ENCODE assay signal across 14 mouse cellular contexts in genomic region chr11:53839147-53839546, GRCm38 (mm10). TPM values are rescaled to one million over a fixed set of nuclear protein-coding genes. Genes with fewer than 3 reads are reported as not detected.
DNase-seq lines count a peak whose midpoint lies in the region; ATAC-seq and TF ChIP-seq lines count a peak whose summit lies in the region.
"Had no signal": no experiment of that assay in that cellular context is flagged by ENCODE, and none has a peak within 500 bp of the region (broad histone marks: within the 10 kb centered on the region; RNA-seq: fewer than 3 reads in every experiment).

No protein-coding gene starts in this region.

- no peak overlapping the region for H3K4me3 ChIP-seq in lung, embryonic 15.5 days
- H3K4me3 ChIP-seq in spleen, adult 2 months (ENCODE audit: extremely low read depth, insufficient read depth, insufficient read length) = no peak overlapping the region
- H3K4me3 ChIP-seq in midbrain, embryonic 15.5 days = no peak overlapping the region
- H3K4me3 ChIP-seq: embryonic facial prominence, embryonic 13.5 days; layer of hippocampus, adult 2 months had no signal

- no peak for ATAC-seq in lung, embryonic 15.5 days (ENCODE audit: borderline replicate concordance, extremely low read depth, low FRiP score, low TSS enrichment)
- peak; percentile 40; the same call in 1 of the 2 replicates for ATAC-seq in granulocyte monocyte progenitor cell, adult 5-6 weeks (replicated peaks; ENCODE audit: poor library complexity, severe bottlenecking)
- no peak for ATAC-seq in midbrain, embryonic 15.5 days (replicated peaks)
- ATAC-seq: forebrain, embryonic 16.5 days; hindbrain, embryonic 16.5 days had no signal

- WGBS in lung, embryonic 15.5 days = 57% methylated on average over 6 of the region's 6 CpGs
- 23% methylated on average over 6 of the region's 6 CpGs for WGBS in spleen, adult 2 months
- 86% methylated on average over 6 of the region's 6 CpGs for WGBS in midbrain, embryonic 15.5 days

- H3K27me3 ChIP-seq in lung, embryonic 15.5 days = no peaks in the 10 kb centered on the region
- H3K27me3 ChIP-seq in spleen, adult 2 months (ENCODE audit: control insufficient read depth, insufficient read depth, low read length) = no peaks in the 10 kb centered on the region
- no peaks in the 10 kb centered on the region for H3K27me3 ChIP-seq in midbrain, embryonic 15.5 days (replicated peaks)
- H3K27me3 ChIP-seq: embryonic facial prominence, embryonic 13.5 days had no signal

- H3K9ac ChIP-seq in lung, embryonic 15.5 days = no peak overlapping the region
- H3K9ac ChIP-seq in midbrain, embryonic 15.5 days = no peak overlapping the region
- H3K9ac ChIP-seq: embryonic facial prominence, embryonic 13.5 days had no signal

- DNase-seq in lung, postnatal 36 days = no peak
- peak in 1 of 2 experiments; percentile 49 for DNase-seq in spleen, adult 2 months (ENCODE audit: low read depth in 1 of 2, low spot score in 2 of 2)
- peak; percentile 67 for DNase-seq in thymus, postnatal 4 days
- no peak for DNase-seq in adrenal gland, postnatal 14 days
- no peak for DNase-seq in layer of hippocampus, adult 9-10 months (ENCODE audit: low spot score)
- DNase-seq: cerebellum, adult 11 months had no signal

- H3K27ac ChIP-seq in lung, embryonic 15.5 days = 0 out of 2 replicates have a peak overlapping the region, but pooled peaks have one; percentile 10
- H3K27ac ChIP-seq in spleen, adult 2 months (ENCODE audit: insufficient read depth, low read length) = peak overlapping the region; percentile 56
- no peak overlapping the region for H3K27ac ChIP-seq in midbrain, embryonic 15.5 days
- H3K27ac ChIP-seq: embryonic facial prominence, embryonic 13.5 days; layer of hippocampus, adult 2 months had no signal

- peak; percentile 45; the same call in 1 of the 2 replicates for TF ChIP-seq CTCF in spleen, adult 2 months (IDR thresholded peaks at IDR 0.05; ENCODE audit: extremely low read depth, insufficient read depth, insufficient read length, insufficient replicate concordance)

- peaks cover 12% of the 10 kb centered on the region; the same call in 1 of the 2 replicates for H3K4me1 ChIP-seq in lung, embryonic 15.5 days
- peaks cover 19% of the 10 kb centered on the region; the same call in 1 of the 2 replicates for H3K4me1 ChIP-seq in spleen, adult 2 months (ENCODE audit: control insufficient read depth, insufficient read depth, insufficient read length)
- H3K4me1 ChIP-seq in midbrain, embryonic 15.5 days = no peaks in the 10 kb centered on the region

- TF ChIP-seq POLR2A in spleen, adult 2 months (IDR thresholded peaks at IDR 0.05; ENCODE audit: low read depth, low read length) = no peak

- no peak overlapping the region for H3K4me2 ChIP-seq in lung, embryonic 15.5 days
- no peak overlapping the region for H3K4me2 ChIP-seq in midbrain, embryonic 15.5 days
- H3K4me2 ChIP-seq: embryonic facial prominence, embryonic 13.5 days had no signal

- no peaks in the 10 kb centered on the region for H3K36me3 ChIP-seq in lung, embryonic 15.5 days
- H3K36me3 ChIP-seq in spleen, adult 2 months (ENCODE audit: control insufficient read depth, insufficient read depth, low read length) = no peaks in the 10 kb centered on the region
- H3K36me3 ChIP-seq in midbrain, embryonic 15.5 days (replicated peaks) = no peaks in the 10 kb centered on the region
- H3K36me3 ChIP-seq: embryonic facial prominence, embryonic 13.5 days had no signal

- no peaks in the 10 kb centered on the region for H3K9me3 ChIP-seq in lung, embryonic 15.5 days
- H3K9me3 ChIP-seq in midbrain, embryonic 15.5 days = no peaks in the 10 kb centered on the region
- H3K9me3 ChIP-seq: embryonic facial prominence, embryonic 13.5 days had no signal

RNA-seq across cellular contexts. Expression of gene Gm12216, which starts 19.9 kb away (rescaled TPM):
- polyA plus RNA-seq in lung, embryonic 15.5 days (2015; fragmentation: Nextera tagmentation; extraction: Ambion mirVana) = 1.0 and 2.5 TPM in 2 replicates
- total RNA-seq in granulocyte monocyte progenitor cell, adult 5-6 weeks (2014; fragmentation: Nextera tagmentation) = 5.6 and 6.5 TPM in 2 replicates
- total RNA-seq in granulocyte monocyte progenitor cell, adult 5-6 weeks (2017) = 1.1 TPM in 1 of 2 replicates, not detected in the other
- polyA plus RNA-seq in spleen, adult 2 months (2012; rRNA removed) = 6.9 and 8.1 TPM in 2 replicates
- polyA plus RNA-seq in midbrain, embryonic 15.5 days (2015; fragmentation: Nextera tagmentation; extraction: Ambion mirVana) = 0.26 and 0.27 TPM in 2 replicates
- 4.6 and 6.0 TPM in 2 replicates for total RNA-seq in adrenal gland, postnatal 14 days (2021)
- total RNA-seq: MEL had no signal
- polyA plus RNA-seq: embryonic facial prominence, embryonic 13.5 days had no signal

RNA-seq across cellular contexts. Expression of gene Slc22a5, which starts 52.3 kb away (rescaled TPM):
- polyA plus RNA-seq in lung, embryonic 15.5 days (2015; fragmentation: Nextera tagmentation; extraction: Ambion mirVana) = 8.0 and 8.9 TPM in 2 replicates
- total RNA-seq in granulocyte monocyte progenitor cell, adult 5-6 weeks (2014; fragmentation: Nextera tagmentation) = 10.2 and 10.3 TPM in 2 replicates
- total RNA-seq in granulocyte monocyte progenitor cell, adult 5-6 weeks (2017) = 8.7 and 13.3 TPM in 2 replicates
- 8.9 and 10.3 TPM in 2 replicates for polyA plus RNA-seq in spleen, adult 2 months (2012; rRNA removed)
- 10.6 and 11.3 TPM in 2 replicates for polyA plus RNA-seq in midbrain, embryonic 15.5 days (2015; fragmentation: Nextera tagmentation; extraction: Ambion mirVana)
- 42.5 and 48.6 TPM in 2 replicates for total RNA-seq in adrenal gland, postnatal 14 days (2021)
